Mouse (Mus musculus) heart, embryonic 13.5 days (tissue): ENCODE data around the gene Trpc3. TPM values are rescaled to one million over a fixed set of nuclear protein-coding genes. Genes with fewer than 3 reads are reported as not detected.
"Not testable (repeated sequence)": the region's sequence is repeated elsewhere in the genome, so short reads cannot be mapped to it uniquely, and the experiment has no call there.

ENCODE experiments used
- ATAC-seq: fragments of 200-750 bp; cut with Nextera tagmentation; 2 replicates; pipeline ENCODE4 v1.8.0; 2017; ENCODE audit warnings: moderate TSS enrichment; ENCODE audit not compliant: insufficient number of reproducible peaks, low FRiP score, low TSS enrichment; ENCODE audit errors: extremely low read depth
- H3K27ac ChIP-seq: fragments of 300-500 bp; sonication (generic); replicated peaks from 2 replicates; pipeline ENCODE4 v1.5.1; 2015; ENCODE audit warnings: moderate library complexity, mild to moderate bottlenecking, inconsistent platforms
- H3K27me3 ChIP-seq: fragments of 300-500 bp; sonication (generic); replicated peaks from 2 replicates; pipeline ENCODE4 v1.6.1; 2015; ENCODE audit warnings: mild to moderate bottlenecking, inconsistent platforms
- H3K36me3 ChIP-seq: fragments of 300-500 bp; sonication (generic); 2 replicates; pipeline ENCODE4 v1.6.1; 2015; ENCODE audit warnings: mild to moderate bottlenecking, inconsistent platforms
- H3K4me1 ChIP-seq: fragments of 300-500 bp; sonication (generic); 2 replicates; pipeline ENCODE4 v1.6.1; 2015; ENCODE audit warnings: inconsistent platforms
- H3K4me2 ChIP-seq: fragments of 300-500 bp; sonication (generic); 2 replicates; pipeline ENCODE4 v1.6.1; 2015; ENCODE audit warnings: inconsistent platforms, mild to moderate bottlenecking, moderate library complexity
- H3K4me3 ChIP-seq: fragments of 300-500 bp; sonication (generic); 2 replicates; pipeline ENCODE4 v1.5.1; 2015; ENCODE audit warnings: moderate library complexity, mild to moderate bottlenecking, inconsistent platforms
- H3K9ac ChIP-seq: fragments of 300-500 bp; sonication (generic); 2 replicates; pipeline ENCODE4 v1.6.1; 2015; ENCODE audit warnings: inconsistent platforms, mild to moderate bottlenecking, moderate library complexity
- H3K9me3 ChIP-seq: fragments of 300-500 bp; sonication (generic); 2 replicates; pipeline ENCODE4 v1.6.1; 2016; ENCODE audit warnings: inconsistent platforms
- WGBS: fragments of 180-500 bp; shearing (Covaris S2); methylation state at CpG from one replicate; pipeline ENCODE4 v1.1.7; 2015; ENCODE audit warnings: mixed read lengths; 5-methylcytosine and 5-hydroxymethylcytosine counted together
- polyA plus RNA-seq: library from polyadenylated mRNA; unstranded; fragments of >200 nt; fragmentation: Nextera tagmentation; extraction: Ambion mirVana; gene quantifications from 2 replicates; pipeline ENCODE4 v1.2.1, GENCODE M21; 2015

The Trpc3 gene
- polyA plus RNA-seq, 1 experiment from 2014 or later = 4.9 TPM

DNA sequence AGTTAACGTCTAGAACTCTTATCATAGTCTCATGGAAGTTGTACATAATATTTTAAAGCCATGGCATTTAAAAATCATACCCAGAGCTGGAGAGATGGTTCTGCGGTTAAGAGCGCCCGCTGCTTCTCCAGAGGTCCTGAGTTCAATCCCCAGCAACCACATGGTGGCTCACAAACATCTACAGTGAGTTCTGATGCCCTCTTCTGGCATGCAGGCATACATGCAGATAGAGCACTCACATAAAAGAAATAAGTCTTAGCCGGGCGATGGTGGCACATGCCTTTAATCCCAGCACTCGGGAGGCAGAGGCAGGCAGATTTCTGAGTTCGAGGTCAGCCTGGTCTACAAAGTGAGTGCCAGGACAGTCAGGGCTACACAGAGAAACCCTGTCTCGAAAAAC is 90.2 kb downstream of the Trpc3 start:
- 79% methylated on average over 9 of the region's 9 CpGs for WGBS
- not testable (repeated sequence) for H3K36me3 ChIP-seq, H3K4me3 ChIP-seq, H3K27ac ChIP-seq, ATAC-seq, H3K9me3 ChIP-seq, H3K4me2 ChIP-seq, H3K27me3 ChIP-seq, H3K4me1 ChIP-seq, H3K9ac ChIP-seq

DNA sequence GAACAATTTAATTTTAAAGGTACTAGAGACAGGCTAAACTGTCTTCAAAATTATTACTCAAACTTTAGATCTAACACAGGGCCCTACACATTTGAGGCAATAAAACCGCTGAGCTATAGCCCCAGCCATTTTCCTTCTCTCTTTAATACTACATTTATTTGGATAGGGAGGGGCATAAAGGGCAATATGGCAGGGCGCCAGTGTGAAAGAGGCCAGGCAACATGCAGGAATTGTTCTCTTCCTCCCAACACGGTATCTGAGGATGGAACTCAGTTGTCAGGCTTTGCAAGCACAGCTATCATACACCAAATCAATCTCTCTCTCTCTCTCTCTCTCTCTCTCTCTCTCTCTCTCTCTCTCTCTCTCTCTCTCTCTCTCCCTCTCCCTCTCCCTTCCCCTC is 91.2 kb downstream of the Trpc3 start:
- H3K4me2 ChIP-seq = no peak overlapping the region
- H3K4me1 ChIP-seq = no peaks in the 10 kb centered on the region
- H3K36me3 ChIP-seq = peaks cover 11% of the 10 kb centered on the region
- no peak for ATAC-seq
- H3K9ac ChIP-seq = no peak overlapping the region
- H3K9me3 ChIP-seq = no peaks in the 10 kb centered on the region
- H3K4me3 ChIP-seq = no peak overlapping the region
- no peaks in the 10 kb centered on the region for H3K27me3 ChIP-seq
- WGBS = 71% methylated on average over 3 of the region's 3 CpGs
- no peak overlapping the region for H3K27ac ChIP-seq

DNA sequence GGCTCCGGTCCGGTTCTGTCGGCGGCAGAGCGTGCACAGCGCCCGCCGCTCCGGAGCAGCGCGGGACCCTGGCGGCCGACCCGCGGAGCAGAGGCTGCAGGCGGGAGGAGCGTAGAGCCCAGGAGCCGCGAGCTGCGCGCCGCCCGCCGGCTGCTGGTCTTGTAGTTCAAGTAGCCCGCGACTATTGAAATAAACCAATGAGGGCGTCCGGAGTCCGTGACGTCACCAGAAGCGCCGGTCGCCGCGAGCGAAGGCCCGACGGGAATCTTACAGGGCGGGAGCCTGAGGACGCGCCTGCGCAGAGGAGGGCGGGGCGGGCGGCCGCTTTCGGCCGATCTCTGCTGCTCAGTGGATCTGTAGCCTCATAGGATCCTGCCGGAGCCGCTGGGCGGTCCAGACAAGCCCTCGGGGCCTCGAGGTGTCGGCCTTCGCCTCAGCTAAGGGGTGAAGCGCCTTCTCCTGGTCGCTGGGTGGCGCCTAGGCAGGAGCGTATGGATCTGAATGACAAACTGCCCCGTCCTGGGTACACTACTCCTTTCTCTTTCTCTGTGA is 118.1 kb downstream of the Trpc3 start, which contains the start of gene Ccna2:
TSS of gene Ccna2 (minus strand) at position 324 of the 552 bp plus-strand sequence.
- 0% methylated on average over 51 of the region's 60 CpGs for WGBS

DNA sequence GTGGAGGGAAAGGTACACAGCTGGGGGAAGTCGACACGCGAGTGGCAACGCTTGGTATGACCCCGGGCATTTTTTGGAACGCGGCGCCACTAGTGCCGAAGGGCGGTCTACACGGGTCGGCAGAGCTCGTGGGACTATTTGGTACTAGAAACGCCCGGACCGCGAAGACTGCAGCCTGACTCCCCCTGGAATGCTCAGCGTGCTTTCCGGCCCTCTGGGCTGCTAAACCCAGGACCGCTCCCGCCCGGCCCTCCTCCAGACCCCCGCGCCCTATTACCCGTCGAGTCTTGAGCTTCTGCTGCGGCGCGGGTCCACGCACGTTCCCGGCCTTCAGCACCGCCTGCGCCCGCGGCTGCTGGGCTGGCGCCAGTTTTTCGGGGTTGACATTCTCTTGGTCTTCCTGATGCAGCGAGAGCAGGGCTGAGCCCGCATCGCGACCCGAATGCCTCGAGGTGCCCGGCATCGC is 118.6 kb downstream of the Trpc3 start:
- WGBS = under 1% methylated on average over 43 of the region's 46 CpGs
- Histone ChIP-seq H3K4me3 (peak overlapping the region; percentile 90), H3K9me3 (no peaks in the 10 kb centered on the region), H3K36me3 (peaks cover 40% of the 10 kb centered on the region), H3K4me1 (peaks cover 27% of the 10 kb centered on the region), H3K9ac (peak overlapping the region; percentile 95), H3K4me2 (peak overlapping the region; percentile 94), H3K27ac (peak overlapping the region; percentile 84), H3K27me3 (no peaks in the 10 kb centered on the region)
- ATAC-seq = no peak

More for the DNA sequence above, 118.1 kb downstream of the Trpc3 start, which contains the start of gene Ccna2:
- peaks cover 35% of the 10 kb centered on the region for H3K36me3 ChIP-seq
- peak within 1 kb of the TSS; percentile 95 for H3K9ac ChIP-seq
- H3K4me3 ChIP-seq = peak within 1 kb of the TSS; percentile 90
- H3K27ac ChIP-seq = peak within 1 kb of the TSS; percentile 84
- H3K27me3 ChIP-seq = no peaks in the 10 kb centered on the region
- peak within 1 kb of the TSS; percentile 94 for H3K4me2 ChIP-seq
- H3K9me3 ChIP-seq = no peaks in the 10 kb centered on the region
- ATAC-seq = peak; percentile 100
- H3K4me1 ChIP-seq = peaks cover 27% of the 10 kb centered on the region

Other genes with a start within 250 kb of the Trpc3 start
- gene Anxa5, start 214.3 kb downstream of the Trpc3 start, polyA plus RNA-seq = 375 and 414 TPM in 2 replicates
- gene 1810062G17Rik, start 214.2 kb downstream of the Trpc3 start, polyA plus RNA-seq = 1.4 and 1.6 TPM in 2 replicates
- 0.29 TPM in 2 replicates for gene Gm11549, start 168.4 kb downstream of the Trpc3 start, polyA plus RNA-seq
- gene Exosc9, start 137.6 kb downstream of the Trpc3 start, polyA plus RNA-seq = 51.5 and 58.6 TPM in 2 replicates
- gene Ccna2, start 118.0 kb downstream of the Trpc3 start, polyA plus RNA-seq = 168 and 184 TPM in 2 replicates
- 9.9 and 11.0 TPM in 2 replicates for gene Bbs7, start 76.7 kb downstream of the Trpc3 start, polyA plus RNA-seq
- 26.1 and 28.0 TPM in 2 replicates for gene 4932438A13Rik, start 172.9 kb upstream of the Trpc3 start, polyA plus RNA-seq